Mouse (Mus musculus): Measurements from ENCODE around the gene Kif5c. TPM values are rescaled to one million over a fixed set of nuclear protein-coding genes. Genes with fewer than 3 reads are reported as not detected.

Gene Kif5c
- polyA plus RNA-seq, 1 experiment, result not detected

DNA sequence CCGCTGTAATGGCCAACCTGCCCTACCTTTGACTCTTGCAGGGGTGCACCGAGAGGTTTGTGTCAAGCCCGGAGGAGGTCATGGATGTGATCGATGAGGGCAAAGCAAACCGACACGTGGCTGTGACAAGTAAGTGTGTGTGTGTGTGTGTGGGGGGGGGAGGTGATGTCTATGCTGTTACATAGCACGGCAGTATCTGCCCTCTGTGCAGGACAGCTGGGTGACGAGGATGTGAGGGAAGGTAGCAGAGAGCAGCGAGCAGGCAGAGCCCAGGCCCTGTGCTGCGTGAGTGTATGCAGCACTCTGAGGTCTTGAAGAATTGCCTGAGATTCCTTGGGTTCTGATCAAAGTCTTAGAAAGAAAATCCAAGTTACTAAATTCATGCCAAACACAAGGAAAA lies 75.6 kb downstream of the Kif5c start:
- H3K27ac ChIP-seq (ENCODE audit: insufficient read depth, low read depth, low read length), result no peak overlapping the region
- 86% methylated on average over 10 of the region's 10 CpGs for WGBS

DNA sequence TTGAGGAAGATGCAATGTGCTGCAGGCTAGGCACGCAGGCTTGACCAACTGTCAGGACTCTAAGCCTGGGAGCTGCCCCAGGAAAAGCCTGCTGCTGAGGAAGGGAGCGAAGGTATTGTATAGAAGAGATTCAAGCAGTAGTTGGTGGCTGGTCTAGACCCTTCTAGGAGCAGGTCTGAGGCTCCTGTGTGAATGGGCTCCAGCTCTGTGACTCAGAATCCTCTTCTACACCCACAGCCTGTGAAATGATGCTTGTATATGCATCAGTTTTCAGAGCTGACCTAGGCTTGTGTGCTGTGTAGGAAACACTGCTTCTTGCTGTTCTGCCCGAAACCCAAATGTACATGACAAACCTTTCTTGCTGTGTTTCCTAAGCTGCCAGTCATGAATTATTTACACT lies 76.4 kb downstream of the Kif5c start:
- no peak overlapping the region for H3K27ac ChIP-seq (ENCODE audit: insufficient read depth, low read depth, low read length)
- no peak for TF ChIP-seq CTCF (IDR thresholded peaks at IDR 0.05; ENCODE audit: insufficient read depth, low read depth, low read length)
- TF ChIP-seq POLR2A (IDR thresholded peaks at IDR 0.05; ENCODE audit: insufficient read depth, low read depth, low read length), result no peak
- H3K4me3 ChIP-seq (ENCODE audit: insufficient read depth, low read depth, low read length), result no peak overlapping the region
- 0 out of 2 replicates have a peak, but pooled peaks cover 2% of the 10 kb centered on the region for H3K4me1 ChIP-seq (ENCODE audit: control insufficient read depth, insufficient read depth, low read length)
- WGBS, result 94% methylated on average over 3 of the region's 3 CpGs

More for the DNA sequence above, 75.6 kb downstream of the Kif5c start:
- no peak overlapping the region for H3K4me3 ChIP-seq (ENCODE audit: insufficient read depth, low read depth, low read length)
- 0 out of 2 replicates have a peak, but pooled peaks cover 2% of the 10 kb centered on the region for H3K4me1 ChIP-seq (ENCODE audit: control insufficient read depth, insufficient read depth, low read length)
- no peak for TF ChIP-seq POLR2A (IDR thresholded peaks at IDR 0.05; ENCODE audit: insufficient read depth, low read depth, low read length)
- no peak for TF ChIP-seq CTCF (IDR thresholded peaks at IDR 0.05; ENCODE audit: insufficient read depth, low read depth, low read length)

DNA sequence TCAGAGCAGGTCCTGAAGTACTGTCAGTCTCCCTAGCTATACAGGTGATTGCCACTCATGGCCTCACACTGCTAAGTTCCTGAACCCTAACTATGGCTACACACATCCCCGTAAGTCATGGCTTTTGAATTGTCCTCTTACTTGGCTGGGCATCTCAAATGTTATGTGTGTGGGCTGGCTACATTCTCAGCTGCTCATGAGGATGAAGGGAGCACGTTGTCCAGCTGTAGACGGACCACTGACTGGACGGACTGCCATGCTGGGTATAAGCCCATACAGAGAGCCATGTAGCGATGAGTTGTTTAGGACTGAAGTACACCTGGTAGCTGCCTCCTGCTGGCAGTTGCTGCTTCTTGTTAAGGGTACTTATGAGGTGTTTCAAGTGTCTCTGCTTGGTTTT lies 79.8 kb downstream of the Kif5c start:
- TF ChIP-seq POLR2A (IDR thresholded peaks at IDR 0.05; ENCODE audit: insufficient read depth, low read depth, low read length) (no peak), CTCF (IDR thresholded peaks at IDR 0.05; ENCODE audit: insufficient read depth, low read depth, low read length) (no peak)
- 92% methylated on average over 5 of the region's 5 CpGs for WGBS
- Histone ChIP-seq H3K4me3 (ENCODE audit: insufficient read depth, low read depth, low read length) (no peak overlapping the region), H3K4me1 (ENCODE audit: control insufficient read depth, insufficient read depth, low read length) (0 out of 2 replicates have a peak, but pooled peaks cover 2% of the 10 kb centered on the region), H3K27ac (ENCODE audit: insufficient read depth, low read depth, low read length) (no peak overlapping the region)

DNA sequence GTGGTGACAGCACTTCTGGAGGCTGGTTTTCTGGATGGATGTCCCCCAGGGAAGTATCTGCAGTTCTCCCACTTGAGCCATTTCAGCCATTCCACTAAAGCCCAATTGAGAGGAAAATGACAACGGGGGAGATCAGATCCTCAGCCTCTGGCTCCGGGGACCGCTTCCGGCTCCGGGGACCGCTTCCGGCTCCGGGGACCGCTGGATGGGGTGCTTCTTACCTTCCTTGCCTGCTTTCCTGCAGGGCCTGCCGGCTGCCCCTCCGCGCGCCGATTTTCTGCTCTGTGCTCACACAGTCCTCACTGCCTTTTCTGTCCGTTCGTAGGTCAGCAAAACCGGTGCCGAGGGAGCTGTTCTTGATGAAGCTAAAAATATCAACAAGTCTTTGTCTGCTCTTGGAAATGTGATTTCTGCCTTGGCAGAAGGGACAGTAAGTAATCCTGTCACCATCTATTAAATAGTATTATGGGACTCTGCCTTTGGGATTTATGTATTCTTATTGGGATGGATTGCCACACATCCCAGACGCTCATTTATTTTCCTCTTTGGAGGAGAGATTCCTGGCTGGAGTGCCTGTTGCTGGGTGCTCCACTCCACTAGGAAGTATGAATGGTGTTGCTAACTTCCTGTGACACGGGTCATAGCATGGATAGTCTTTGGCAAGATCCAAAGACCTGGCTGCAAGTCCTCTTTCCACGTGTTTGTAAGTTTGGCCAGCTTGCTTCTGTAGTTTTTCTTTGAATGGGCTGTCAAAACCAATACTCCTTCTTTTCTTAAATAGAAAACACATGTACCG lies 81.3 kb downstream of the Kif5c start:
- Histone ChIP-seq H3K27ac (ENCODE audit: insufficient read depth, low read depth, low read length) (no peak overlapping the region), H3K4me3 (ENCODE audit: insufficient read depth, low read depth, low read length) (no peak overlapping the region), H3K4me1 (ENCODE audit: control insufficient read depth, insufficient read depth, low read length) (0 out of 2 replicates have a peak, but pooled peaks cover under 1% of the 10 kb centered on the region)
- WGBS, result 88% methylated on average over 22 of the region's 22 CpGs
- TF ChIP-seq CTCF (IDR thresholded peaks at IDR 0.05; ENCODE audit: insufficient read depth, low read depth, low read length) (no peak), POLR2A (IDR thresholded peaks at IDR 0.05; ENCODE audit: insufficient read depth, low read depth, low read length) (no peak)

DNA sequence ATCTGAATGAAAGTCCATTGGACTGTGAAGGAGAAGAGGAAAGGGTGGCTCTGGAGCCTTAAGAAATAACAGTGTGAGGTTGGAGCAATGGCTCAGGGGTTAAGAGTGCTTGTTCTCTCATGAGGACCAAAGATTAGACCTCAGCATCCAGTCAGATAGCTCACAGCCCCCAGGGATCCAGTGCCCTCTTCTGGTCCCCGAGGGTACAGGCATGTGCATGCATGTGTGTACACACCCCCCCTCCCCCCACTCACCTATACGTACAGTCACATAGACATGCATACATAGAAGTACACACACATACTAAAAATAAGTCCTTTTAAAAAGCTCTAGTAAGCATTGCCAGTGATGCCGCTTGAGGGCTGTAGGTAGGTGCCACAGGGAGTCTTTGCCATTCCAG lies 91.1 kb downstream of the Kif5c start:
- Histone ChIP-seq H3K4me3 (ENCODE audit: insufficient read depth, low read depth, low read length) (no peak overlapping the region), H3K27ac (ENCODE audit: insufficient read depth, low read depth, low read length) (no peak overlapping the region), H3K4me1 (ENCODE audit: control insufficient read depth, insufficient read depth, low read length) (no peaks in the 10 kb centered on the region)
- TF ChIP-seq CTCF (IDR thresholded peaks at IDR 0.05; ENCODE audit: insufficient read depth, low read depth, low read length) (no peak), POLR2A (IDR thresholded peaks at IDR 0.05; ENCODE audit: insufficient read depth, low read depth, low read length) (no peak)
- WGBS, result 74% methylated on average over 3 of the region's 3 CpGs

DNA sequence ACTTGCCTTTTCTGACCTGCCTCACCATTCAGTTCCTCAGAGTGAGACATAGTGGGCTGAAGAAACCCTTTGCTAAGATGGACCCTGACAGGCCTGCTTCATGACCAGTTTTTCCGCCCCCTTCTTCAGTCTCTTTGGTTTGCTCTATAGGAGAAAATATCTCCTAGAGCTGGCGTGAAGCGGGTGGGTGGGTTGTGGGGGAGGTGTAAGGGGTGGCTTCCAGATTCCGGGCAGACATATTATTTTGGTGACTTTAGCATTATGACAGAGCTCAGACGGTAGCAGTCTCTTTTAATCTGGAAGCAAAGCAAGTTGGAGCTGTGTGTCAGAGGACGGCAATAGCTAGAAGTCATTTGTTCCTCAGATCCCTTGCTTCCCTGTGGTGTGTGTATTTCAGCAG lies 92.6 kb downstream of the Kif5c start:
- 72% methylated on average over 6 of the region's 6 CpGs for WGBS
- no peak for TF ChIP-seq CTCF (IDR thresholded peaks at IDR 0.05; ENCODE audit: insufficient read depth, low read depth, low read length)
- no peak for TF ChIP-seq POLR2A (IDR thresholded peaks at IDR 0.05; ENCODE audit: insufficient read depth, low read depth, low read length)
- Histone ChIP-seq H3K27ac (ENCODE audit: insufficient read depth, low read depth, low read length) (no peak overlapping the region), H3K4me1 (ENCODE audit: control insufficient read depth, insufficient read depth, low read length) (no peaks in the 10 kb centered on the region), H3K4me3 (ENCODE audit: insufficient read depth, low read depth, low read length) (no peak overlapping the region)

DNA sequence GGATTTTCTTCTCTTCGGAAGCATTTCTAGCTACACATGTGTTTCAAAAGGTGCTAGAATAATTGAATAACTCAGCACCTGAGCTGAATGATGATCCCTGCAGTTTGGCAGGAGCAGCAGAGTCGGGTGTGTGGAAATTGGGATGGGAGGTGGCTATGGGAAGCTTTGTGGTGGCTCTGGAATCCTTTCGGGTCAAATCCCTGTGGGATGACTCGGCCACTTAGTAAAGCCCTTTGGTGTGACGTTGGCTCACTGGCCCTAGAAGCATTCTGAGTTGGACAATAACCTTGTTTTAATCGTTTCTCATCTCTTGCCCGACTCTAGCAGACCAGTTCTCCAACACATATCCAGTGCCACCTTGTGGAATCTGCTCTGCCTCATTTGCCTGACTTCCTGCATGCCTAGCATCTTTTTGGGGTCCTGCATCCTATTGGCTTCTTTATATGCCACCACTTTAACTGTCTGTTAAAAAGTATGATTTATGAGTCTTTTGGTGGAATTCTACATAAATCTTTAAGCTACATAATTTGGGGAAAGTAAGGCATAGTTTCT lies 93.3 kb downstream of the Kif5c start:
- WGBS, result 60% methylated on average over 7 of the region's 7 CpGs
- Histone ChIP-seq H3K27ac (ENCODE audit: insufficient read depth, low read depth, low read length) (no peak overlapping the region), H3K4me3 (ENCODE audit: insufficient read depth, low read depth, low read length) (no peak overlapping the region), H3K4me1 (ENCODE audit: control insufficient read depth, insufficient read depth, low read length) (no peaks in the 10 kb centered on the region)
- TF ChIP-seq POLR2A (IDR thresholded peaks at IDR 0.05; ENCODE audit: insufficient read depth, low read depth, low read length), result no peak
- TF ChIP-seq CTCF (IDR thresholded peaks at IDR 0.05; ENCODE audit: insufficient read depth, low read depth, low read length), result no peak

DNA sequence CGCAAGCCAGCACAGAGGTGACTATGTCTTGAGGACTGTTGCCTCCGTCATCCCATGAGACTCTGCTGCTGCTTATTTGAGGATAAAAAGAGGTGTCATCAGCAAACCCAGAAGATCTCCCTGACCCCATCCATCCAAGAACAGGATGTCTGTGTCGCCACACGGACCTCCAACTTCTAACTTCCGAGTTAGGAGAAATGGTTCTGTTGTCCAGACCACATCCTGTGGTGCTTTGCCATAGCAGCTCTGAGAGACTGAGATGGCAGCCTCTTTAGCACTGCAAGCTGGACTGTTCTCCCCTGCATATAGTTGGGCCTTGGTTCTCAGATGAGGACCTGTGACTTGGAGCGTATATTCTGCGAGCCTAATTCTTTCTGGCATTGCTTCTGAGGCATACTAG lies 97.4 kb downstream of the Kif5c start:
- no peak for TF ChIP-seq CTCF (IDR thresholded peaks at IDR 0.05; ENCODE audit: insufficient read depth, low read depth, low read length)
- no peak for TF ChIP-seq POLR2A (IDR thresholded peaks at IDR 0.05; ENCODE audit: insufficient read depth, low read depth, low read length)
- Histone ChIP-seq H3K4me1 (ENCODE audit: control insufficient read depth, insufficient read depth, low read length) (peaks cover 3% of the 10 kb centered on the region; the same call in 1 of the 2 replicates), H3K4me3 (ENCODE audit: insufficient read depth, low read depth, low read length) (no peak overlapping the region), H3K27ac (ENCODE audit: insufficient read depth, low read depth, low read length) (no peak overlapping the region)
- 98% methylated on average over 7 of the region's 7 CpGs for WGBS

DNA sequence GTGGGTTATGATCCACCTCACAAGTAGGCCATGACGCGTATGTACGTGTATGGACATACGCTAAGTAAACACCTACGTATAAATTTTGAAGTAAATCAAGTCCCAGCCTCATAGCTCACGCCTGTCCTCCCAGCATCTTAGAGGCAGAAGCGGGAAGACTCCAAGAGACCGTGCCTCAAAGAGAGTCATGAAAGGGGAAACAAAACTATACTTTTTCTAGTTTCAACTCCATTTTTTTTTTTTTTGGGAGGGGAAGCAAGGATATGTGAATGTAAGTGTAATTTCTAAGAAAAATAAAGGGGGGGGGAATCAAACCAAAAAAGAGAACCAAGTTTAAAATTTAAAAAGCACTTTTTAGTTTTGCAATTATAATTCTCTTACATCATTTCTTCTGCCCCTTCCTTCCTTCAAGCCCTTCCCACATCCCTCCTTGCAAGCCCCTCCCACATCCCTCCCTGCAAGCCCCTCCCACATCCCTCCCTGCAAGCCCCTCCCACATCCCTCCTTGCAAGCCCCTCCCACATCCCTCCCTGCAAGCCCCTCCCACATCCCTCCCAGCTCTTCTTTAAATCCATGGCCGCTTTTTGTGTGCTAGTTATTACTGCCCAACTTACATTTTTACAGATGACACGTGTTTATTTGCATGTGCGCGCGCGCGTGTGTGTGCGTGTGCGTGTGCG lies 98.5 kb downstream of the Kif5c start:
- Histone ChIP-seq H3K4me1 (ENCODE audit: control insufficient read depth, insufficient read depth, low read length) (peaks cover 3% of the 10 kb centered on the region; the same call in 1 of the 2 replicates), H3K27ac (ENCODE audit: insufficient read depth, low read depth, low read length) (no peak overlapping the region), H3K4me3 (ENCODE audit: insufficient read depth, low read depth, low read length) (no peak overlapping the region)
- TF ChIP-seq POLR2A (IDR thresholded peaks at IDR 0.05; ENCODE audit: insufficient read depth, low read depth, low read length), result no peak
- TF ChIP-seq CTCF (IDR thresholded peaks at IDR 0.05; ENCODE audit: insufficient read depth, low read depth, low read length), result no peak
- WGBS, result 94% methylated on average over 18 of the region's 18 CpGs

All from olfactory bulb, adult 2 months (tissue).